Mouse (Mus musculus) hindlimb bud, embryonic 11.5 days (tissue): ENCODE results near the gene Aifm1.
"Not testable (repeated sequence)": the region's sequence is repeated elsewhere in the genome, so short reads cannot be mapped to it uniquely, and the experiment has no call there.

ENCODE experiments used
- DNase-seq: peaks from one replicate; pipeline ENCODE4 v3.0.0-alpha.2; 2012; ENCODE audit warnings: low read depth, low spot score; ENCODE audit errors: extremely low spot score

The Aifm1 gene

DNA sequence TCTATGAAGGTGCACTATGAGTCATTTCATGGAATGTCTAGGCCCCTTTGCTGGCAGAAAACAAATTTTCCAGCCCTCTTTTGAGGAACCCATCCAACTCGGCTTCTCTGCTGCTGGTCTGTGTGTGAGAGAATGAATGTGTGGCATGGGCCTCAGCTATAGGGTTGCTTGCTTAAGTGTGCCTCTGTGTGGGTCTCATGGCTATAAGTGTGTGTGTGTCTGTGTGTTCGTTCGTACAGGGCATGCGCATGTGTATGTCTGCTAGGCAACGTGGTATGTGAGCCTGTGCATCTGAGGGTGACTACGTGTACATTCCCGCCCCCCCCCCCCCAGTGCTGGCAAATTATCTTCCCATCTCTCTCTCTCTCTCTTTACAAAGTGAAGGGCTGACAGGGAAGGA lies 52.9 kb downstream of the Aifm1 start:
- no peak for DNase-seq

GRCm38 (mm10) chrX:48456956-48457355 lies 56.4 kb downstream of the Aifm1 start:
- DNase-seq: no peak

DNA sequence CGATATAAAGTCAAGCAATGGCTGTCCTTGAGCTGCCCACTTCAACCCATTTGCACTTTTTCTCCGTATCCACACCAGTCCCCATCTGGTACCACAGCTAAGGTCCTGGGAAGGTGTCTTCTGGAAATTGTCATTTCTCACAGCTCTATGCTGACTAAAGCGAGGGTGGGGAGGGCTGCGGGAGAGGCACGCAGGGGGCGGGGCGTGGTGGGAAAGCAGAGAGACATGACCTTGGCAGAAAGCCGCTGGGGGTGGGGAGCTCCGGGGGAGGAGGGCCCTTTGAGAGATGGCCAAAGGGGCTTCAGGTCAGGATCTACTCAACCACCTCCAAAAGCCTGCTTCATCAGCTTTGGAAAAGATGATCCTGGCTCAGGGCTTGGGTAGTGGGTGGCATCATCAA lies 58.3 kb downstream of the Aifm1 start:
- no peak for DNase-seq

DNA sequence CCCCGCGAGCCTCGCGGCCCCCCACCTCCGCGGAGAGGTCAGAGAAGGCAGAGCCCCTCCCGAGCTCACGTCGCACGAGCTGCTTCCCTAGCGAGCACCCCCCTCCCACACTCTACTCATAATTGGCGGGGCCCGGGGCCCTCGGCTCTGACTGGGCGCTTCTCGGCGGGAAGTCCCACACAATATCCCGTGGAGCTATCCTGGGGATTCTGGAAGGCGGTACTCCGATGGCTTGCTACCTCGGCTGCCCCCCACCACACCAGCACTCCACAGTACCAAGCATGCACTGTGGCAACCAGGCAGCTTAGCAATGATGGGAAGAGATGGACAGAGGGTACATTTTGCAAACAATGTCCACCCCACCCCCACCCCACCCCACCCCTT lies 58.9 kb downstream of the Aifm1 start:
- DNase-seq: no peak

GRCm38 (mm10) chrX:48453736-48454494 lies 59.4 kb downstream of the Aifm1 start:
- DNase-seq: no peak

GRCm38 (mm10) chrX:48452931-48453673 lies 60.3 kb downstream of the Aifm1 start:
- no peak for DNase-seq

DNA sequence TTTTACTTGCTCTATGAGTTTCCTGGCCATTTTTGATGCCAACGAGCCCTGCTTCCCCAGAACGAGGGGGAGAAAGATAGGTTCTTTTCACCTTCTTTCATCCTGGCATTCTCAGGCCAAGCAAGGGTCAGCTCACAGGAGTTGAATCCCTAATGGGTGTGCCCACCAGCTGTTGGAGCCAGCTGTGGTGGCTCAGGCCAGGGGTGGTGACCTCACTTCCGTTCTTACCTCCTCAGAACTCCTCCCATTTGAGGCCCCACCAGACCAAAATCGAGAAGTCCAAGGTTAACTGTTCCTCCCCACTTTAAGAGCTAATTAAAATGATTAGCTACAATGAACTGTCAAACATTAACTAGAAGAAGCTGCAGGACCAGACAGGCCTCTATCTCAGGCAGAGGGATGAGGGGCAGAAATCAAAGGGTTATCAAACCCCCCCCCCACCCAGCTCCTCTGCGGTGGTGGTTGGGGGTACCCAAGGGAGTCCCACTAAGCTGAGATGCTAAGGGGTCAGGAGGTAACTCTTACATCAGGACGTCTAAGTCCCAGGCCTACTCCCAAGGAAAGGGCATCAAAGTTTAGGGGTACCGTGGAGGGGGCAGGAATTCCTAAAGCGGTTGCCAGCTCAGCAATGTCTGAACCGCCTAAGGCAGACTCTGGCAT lies 61.0 kb downstream of the Aifm1 start:
- DNase-seq: no peak

DNA sequence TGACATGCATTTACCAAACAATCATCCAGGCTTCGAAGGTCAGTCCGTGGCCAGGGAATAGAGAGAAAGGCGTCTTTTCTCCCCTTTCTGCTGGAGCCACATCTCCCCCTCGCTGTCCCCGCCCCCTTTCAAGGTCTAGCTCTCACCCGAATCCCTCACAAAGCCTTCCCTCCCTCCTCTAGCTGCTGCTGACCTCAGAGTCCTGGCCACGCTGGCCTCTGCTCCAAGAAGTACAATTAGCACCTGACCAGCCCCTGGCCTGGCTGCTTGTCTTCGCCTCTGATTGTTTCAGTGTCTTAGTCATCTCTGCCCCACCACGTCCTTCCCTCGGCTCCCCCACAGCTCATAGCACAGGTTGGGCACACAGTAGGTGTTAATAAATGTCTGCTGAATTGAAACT lies 63.7 kb downstream of the Aifm1 start:
- no peak for DNase-seq

DNA sequence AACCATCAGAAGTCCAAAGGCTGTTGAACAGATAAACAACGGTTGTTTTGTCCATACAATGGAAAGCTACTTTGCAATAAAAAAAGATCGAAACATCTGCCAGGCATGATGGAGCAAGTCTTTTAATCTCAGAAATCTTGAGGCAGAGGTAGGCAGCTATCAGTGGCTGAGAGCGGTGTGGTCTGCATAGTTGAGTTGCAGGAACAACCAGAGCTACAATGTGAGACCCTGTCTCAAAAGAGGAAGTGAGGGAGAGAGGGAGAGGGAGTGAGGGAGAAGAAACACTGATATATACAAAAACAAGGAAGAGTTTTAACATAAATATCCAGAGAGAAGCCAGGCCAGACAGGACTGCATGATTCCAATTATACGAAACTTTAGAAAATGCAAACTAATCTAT lies 68.7 kb downstream of the Aifm1 start:
- no peak for DNase-seq

GRCm38 (mm10) chrX:48441954-48442353 lies 71.4 kb downstream of the Aifm1 start:
- DNase-seq: no peak

GRCm38 (mm10) chrX:48441548-48441947 lies 71.8 kb downstream of the Aifm1 start:
- no peak for DNase-seq

- no peak for DNase-seq
These were observed 74.3 kb downstream of the Aifm1 start for GRCm38 (mm10) chrX:48439036-48439435.

DNA sequence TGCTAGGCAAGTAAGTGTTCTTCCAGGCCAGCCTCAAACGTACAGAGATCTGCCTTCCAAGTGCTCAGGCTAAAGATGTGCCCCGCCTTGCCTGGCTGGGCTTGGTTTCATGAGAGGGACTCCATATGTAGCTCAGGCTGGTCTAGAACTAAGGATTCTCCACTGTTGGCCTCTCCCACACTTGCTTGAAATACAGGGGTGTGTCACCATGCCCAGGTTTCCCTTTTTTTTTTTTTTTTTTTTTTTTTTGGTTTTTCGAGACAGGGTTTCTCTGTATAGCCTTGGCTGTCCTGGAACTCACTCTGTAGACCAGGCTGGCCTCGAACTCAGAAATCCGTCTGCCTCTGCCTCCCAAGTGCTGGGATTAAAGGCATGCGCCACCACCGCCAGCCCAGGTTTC lies 77.3 kb downstream of the Aifm1 start:
- DNase-seq: not testable (repeated sequence)

DNA sequence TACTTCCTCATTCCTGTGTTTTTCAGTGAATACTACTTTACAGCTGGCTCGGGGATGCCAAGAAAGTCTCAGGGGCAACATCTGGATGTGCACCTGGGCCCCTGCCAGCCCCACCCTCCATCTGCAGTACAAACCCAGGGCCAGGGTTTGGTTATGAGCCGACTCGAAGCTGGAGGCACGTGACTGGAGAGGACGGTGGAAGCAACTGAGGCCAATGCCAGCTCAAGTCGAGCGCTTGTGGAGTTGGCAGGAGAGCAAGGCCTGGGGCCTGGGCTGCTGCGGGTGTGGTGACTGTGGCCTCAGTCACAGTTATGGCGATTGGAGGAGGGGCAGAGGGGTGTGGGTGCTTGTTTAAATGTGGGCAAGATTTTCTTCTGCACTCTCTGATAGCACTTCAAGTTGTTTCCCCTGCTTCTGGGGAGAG lies 77.9 kb downstream of the Aifm1 start:
- no peak for DNase-seq

DNA sequence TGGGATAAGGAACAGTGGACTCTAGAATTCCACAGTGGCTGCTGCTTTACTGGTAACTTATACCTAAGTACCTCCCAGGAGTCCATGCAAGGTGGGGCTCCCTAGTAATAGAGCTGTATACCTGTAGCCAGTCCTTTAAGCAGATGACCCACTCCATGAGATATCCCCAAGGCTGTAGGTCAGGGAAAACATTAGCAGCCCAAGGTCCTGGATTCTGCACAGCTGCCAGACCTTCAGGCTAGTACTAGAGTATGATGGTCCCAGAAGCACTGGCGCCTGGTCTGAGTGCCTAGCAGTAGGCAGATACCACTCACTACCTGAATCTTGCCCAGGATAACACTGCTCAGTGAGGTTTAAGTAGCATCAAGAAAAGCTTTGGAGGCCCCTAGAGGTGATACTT lies 79.1 kb downstream of the Aifm1 start:
- no peak for DNase-seq

DNA sequence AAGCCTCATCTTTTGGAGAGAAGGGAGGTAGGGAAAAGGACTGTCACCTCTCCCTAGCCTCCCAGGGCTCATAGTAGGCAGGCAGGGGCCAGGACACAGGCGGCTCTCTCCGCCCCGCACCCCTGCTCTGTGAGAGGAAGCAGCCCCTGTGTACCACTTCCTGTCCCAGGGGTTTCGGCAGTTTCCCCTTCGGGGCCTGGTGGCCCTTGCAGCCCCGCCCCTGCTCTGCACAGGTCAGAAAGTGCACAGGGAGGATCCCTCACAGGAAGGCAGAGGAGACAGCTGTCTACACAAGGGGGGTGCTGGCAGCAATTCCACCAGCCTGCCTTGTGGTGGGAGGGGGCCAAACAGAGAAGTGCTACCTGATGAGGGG lies 79.8 kb downstream of the Aifm1 start:
- no peak for DNase-seq

- no peak for DNase-seq
These were observed 80.5 kb downstream of the Aifm1 start for GRCm38 (mm10) chrX:48432599-48433526.

- no peak for DNase-seq
These were observed 83.8 kb downstream of the Aifm1 start for GRCm38 (mm10) chrX:48429538-48429937.

GRCm38 (mm10) chrX:48429100-48429499 lies 84.3 kb downstream of the Aifm1 start:
- DNase-seq: no peak

DNA sequence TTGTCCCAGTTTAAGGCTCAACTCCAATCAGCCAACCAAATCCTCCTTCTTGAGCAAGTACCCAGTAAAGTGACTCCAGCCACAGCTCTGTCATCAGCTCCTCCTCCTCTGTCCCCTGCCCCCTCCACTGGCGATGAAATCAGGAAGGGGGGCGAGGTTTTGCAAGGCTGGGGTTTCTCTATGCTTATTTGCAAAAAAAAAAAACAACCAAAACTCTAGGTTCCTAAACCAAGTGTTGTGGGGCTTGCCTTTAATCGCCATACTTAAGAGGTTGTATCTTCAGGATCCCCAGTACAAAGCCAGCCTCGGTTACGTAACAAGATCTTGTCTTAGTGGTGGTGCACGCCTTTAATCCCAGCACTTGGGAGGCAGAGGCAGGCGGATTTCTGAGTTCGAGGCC lies 84.7 kb downstream of the Aifm1 start:
- no peak for DNase-seq

DNA sequence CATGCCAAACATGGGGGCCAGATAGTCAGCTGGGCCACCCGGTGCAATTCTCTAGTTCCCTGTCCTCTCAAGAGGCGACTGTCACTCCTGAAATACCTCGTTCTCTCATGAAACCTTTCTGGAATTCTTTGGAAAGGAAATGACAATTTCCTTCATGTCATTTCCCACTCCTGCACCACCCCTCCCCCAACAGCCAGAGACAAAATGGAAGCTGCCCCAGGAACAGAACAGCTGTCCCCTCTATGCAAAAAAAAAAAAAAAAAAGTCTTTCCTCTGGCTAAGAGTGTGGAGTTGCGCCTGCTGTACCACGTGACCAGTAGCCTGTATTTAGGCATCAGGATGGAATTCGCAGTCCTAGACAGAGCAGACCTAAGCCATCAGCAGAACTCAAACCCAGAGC lies 85.1 kb downstream of the Aifm1 start:
- DNase-seq: no peak
